Mouse (Mus musculus) limb, embryonic 13.5 days (tissue): ENCODE results near the gene Tmem87b. TPM values are rescaled to one million over a fixed set of nuclear protein-coding genes. Genes with fewer than 3 reads are reported as not detected.

ENCODE experiments used
- ATAC-seq: fragments of 200-750 bp; cut with Nextera tagmentation; 2 replicates; pipeline ENCODE4 v1.8.0; 2017; ENCODE audit warnings: low read depth, moderate number of reproducible peaks, moderate TSS enrichment; ENCODE audit not compliant: low FRiP score
- H3K27ac ChIP-seq: fragments of 300-500 bp; sonication (generic); 2 replicates; pipeline ENCODE4 v1.5.1; 2015; ENCODE audit warnings: inconsistent platforms, mild to moderate bottlenecking, moderate library complexity
- H3K27me3 ChIP-seq: fragments of 300-500 bp; sonication (generic); 2 replicates; pipeline ENCODE4 v1.6.1; 2015; ENCODE audit warnings: mild to moderate bottlenecking, inconsistent platforms
- H3K36me3 ChIP-seq: fragments of 300-500 bp; sonication (generic); 2 replicates; pipeline ENCODE4 v1.6.1; 2015; ENCODE audit warnings: inconsistent platforms, mild to moderate bottlenecking, moderate library complexity
- H3K4me1 ChIP-seq: fragments of 300-500 bp; sonication (generic); 2 replicates; pipeline ENCODE4 v1.6.1; 2015; ENCODE audit warnings: inconsistent platforms
- H3K4me2 ChIP-seq: fragments of 300-500 bp; sonication (generic); replicated peaks from 2 replicates; pipeline ENCODE4 v1.6.1; 2015; ENCODE audit warnings: inconsistent platforms, mild to moderate bottlenecking, moderate library complexity
- H3K4me3 ChIP-seq: fragments of 300-500 bp; sonication (generic); 2 replicates; pipeline ENCODE4 v1.5.1; 2015; ENCODE audit warnings: moderate library complexity, mild to moderate bottlenecking, inconsistent platforms
- H3K9ac ChIP-seq: fragments of 300-500 bp; sonication (generic); 2 replicates; pipeline ENCODE4 v1.6.1; 2015; ENCODE audit warnings: mild to moderate bottlenecking, inconsistent platforms
- H3K9me3 ChIP-seq: fragments of 300-500 bp; sonication (generic); 2 replicates; pipeline ENCODE4 v1.6.1; 2016; ENCODE audit warnings: inconsistent platforms
- WGBS: fragments of 180-500 bp; shearing (Covaris S2); methylation state at CpG from one replicate; pipeline ENCODE4 v1.1.7; 2015; 5-methylcytosine and 5-hydroxymethylcytosine counted together
- polyA plus RNA-seq: library from polyadenylated mRNA; unstranded; fragments of >200 nt; fragmentation: Nextera tagmentation; extraction: Ambion mirVana; gene quantifications from 2 replicates; pipeline ENCODE4 v1.2.1, GENCODE M21; 2015

Gene Tmem87b
- 31.3 and 33.8 TPM in 2 replicates for polyA plus RNA-seq

DNA sequence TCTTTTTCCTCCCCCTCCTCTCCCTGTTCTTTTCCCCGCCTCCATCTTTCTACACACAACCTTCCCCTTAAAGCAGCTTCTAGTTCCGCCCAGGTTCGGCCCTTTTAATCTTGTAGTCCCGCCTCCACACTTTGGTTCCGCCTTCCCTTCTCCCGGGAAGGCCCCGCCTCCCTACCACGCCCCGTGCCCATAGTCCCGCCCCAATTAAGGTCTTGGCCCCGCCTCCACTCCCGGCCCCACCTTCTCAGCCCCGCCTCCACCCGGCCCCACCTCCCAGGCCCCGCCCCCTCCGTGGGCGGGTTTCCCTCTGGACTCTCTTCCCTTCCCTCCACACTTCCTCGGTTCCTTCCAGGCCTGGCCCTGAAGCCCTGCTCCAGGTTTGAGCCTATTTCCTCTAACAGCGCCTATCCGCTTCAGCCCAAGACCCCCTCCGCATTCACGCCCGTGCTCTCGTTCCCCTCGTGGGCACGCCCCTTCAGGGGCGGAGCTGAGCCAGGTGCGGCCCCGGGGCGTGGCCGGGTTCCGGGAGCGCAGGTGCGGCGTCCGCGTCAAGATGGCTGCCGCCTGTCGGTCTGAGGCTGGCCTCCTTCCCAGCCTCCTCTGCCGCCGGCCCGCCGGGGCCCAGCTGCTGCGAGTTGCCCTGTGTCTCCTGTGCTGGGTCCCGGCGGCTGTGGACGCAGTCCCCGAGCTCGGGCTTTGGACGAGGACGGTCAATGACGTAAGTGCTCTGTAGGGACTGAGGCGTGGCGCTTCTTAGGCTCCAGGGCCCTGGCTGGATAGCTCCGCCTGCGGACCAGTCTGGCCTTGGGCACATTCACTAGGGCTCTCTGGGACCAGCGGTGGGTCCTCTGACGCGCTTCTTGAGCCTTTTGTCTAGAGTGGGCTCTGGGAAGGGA, at the start of gene Tmem87b:
TSS of gene Tmem87b (plus strand) at position 333 of the 896 bp plus-strand sequence.
- Histone ChIP-seq H3K27ac (peak within 1 kb of the TSS; percentile 88), H3K9ac (peak within 1 kb of the TSS; percentile 82), H3K9me3 (no peaks in the 10 kb centered on the region), H3K36me3 (no peaks in the 10 kb centered on the region), H3K27me3 (no peaks in the 10 kb centered on the region), H3K4me2 (peak within 1 kb of the TSS; percentile 85), H3K4me3 (peak within 1 kb of the TSS; percentile 76), H3K4me1 (peaks cover 19% of the 10 kb centered on the region)
- ATAC-seq, result peak; percentile 92
- WGBS, result under 1% methylated on average over 59 of the region's 59 CpGs

DNA sequence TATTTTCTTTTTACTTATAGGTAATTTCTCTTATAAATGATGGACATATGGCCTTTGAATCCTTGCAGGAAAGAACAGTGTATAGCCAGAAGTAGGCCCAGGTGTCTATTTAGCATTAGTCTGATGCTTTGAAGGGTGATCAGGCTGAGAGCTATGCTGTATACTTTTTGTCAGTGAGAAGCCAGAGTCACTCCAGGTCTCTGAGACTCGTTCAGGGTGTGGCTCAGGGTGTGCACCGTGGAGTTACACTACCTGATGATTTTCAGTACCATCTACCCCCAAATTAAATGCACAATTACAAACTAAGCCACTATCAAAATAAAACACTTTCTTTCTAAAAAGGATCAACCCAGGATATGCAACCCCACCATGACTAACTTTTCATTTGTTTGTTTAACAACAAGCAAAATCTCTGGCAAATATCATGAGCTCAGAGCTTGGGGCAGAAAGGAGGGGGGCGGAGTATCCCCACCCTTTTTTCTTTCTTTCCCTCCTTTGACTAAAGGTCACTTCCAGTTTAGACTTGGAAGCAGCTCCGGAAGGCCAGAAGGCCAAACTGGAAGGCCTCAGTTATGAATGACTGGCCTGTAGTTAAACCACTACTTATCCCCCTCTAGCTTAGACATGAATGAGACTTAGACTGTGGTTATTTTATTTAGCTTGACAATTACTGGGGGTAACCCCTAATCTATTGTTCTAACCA, 49.2 kb upstream of the Tmem87b start:
- ATAC-seq, result no peak
- Histone ChIP-seq H3K27ac (no peak overlapping the region), H3K36me3 (peaks cover 62% of the 10 kb centered on the region), H3K9me3 (no peaks in the 10 kb centered on the region), H3K27me3 (no peaks in the 10 kb centered on the region), H3K4me3 (no peak overlapping the region), H3K4me1 (no peaks in the 10 kb centered on the region), H3K4me2 (no peak overlapping the region), H3K9ac (no peak overlapping the region)
- 76% methylated on average over 4 of the region's 4 CpGs for WGBS

DNA sequence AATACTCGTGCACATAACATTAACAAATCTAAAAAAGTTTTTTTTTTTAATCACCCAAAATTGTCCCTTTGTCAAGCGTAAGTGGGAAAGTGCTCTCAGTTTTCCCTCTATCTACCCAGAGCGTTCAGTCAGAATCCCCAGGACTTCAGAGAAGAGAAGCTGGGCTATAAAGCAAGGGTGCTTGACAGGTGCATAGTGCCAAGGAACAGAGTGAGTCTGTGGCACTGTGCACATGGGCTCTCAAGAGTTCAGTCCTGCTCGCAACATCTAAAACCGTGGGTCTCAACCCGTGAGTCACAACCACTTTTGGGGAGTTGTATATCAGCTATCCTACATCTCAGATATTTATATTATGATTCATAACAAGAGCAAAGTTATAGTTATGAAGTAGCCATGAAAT, 47.4 kb upstream of the Tmem87b start:
- peaks cover 58% of the 10 kb centered on the region for H3K36me3 ChIP-seq
- 92% methylated on average over 6 of the region's 6 CpGs for WGBS

DNA sequence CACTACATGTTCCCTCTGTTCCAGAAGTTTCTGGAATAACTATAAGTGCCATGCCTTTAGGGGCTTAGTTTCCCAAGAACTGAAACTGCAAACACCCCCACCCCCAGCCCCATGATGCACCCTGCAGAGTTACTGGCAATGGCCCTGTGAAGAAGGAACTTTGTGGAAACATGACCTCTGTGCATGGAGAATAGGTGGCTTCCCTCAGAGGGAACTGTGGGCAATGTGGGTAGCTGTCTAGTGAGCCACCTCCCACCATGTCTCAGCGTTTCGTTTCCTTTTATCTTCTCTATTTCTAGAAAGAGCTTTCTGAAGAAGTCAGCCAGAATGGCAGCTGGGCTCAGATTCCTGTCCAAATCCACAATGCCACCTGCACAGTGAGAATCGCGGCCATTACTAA, 46.9 kb upstream of the Tmem87b start:
- H3K4me2 ChIP-seq, result no peak overlapping the region
- H3K27ac ChIP-seq, result no peak overlapping the region
- no peaks in the 10 kb centered on the region for H3K9me3 ChIP-seq
- peaks cover 59% of the 10 kb centered on the region for H3K36me3 ChIP-seq
- H3K9ac ChIP-seq, result no peak overlapping the region
- no peaks in the 10 kb centered on the region for H3K4me1 ChIP-seq
- no peak overlapping the region for H3K4me3 ChIP-seq
- H3K27me3 ChIP-seq, result no peaks in the 10 kb centered on the region
- WGBS, result 88% methylated on average over 4 of the region's 4 CpGs
- ATAC-seq, result no peak

More for the DNA sequence above, 47.4 kb upstream of the Tmem87b start:
- Histone ChIP-seq H3K4me2 (no peak overlapping the region), H3K27me3 (no peaks in the 10 kb centered on the region), H3K9me3 (no peaks in the 10 kb centered on the region), H3K4me3 (no peak overlapping the region), H3K4me1 (no peaks in the 10 kb centered on the region), H3K9ac (no peak overlapping the region), H3K27ac (no peak overlapping the region)
- no peak for ATAC-seq

DNA sequence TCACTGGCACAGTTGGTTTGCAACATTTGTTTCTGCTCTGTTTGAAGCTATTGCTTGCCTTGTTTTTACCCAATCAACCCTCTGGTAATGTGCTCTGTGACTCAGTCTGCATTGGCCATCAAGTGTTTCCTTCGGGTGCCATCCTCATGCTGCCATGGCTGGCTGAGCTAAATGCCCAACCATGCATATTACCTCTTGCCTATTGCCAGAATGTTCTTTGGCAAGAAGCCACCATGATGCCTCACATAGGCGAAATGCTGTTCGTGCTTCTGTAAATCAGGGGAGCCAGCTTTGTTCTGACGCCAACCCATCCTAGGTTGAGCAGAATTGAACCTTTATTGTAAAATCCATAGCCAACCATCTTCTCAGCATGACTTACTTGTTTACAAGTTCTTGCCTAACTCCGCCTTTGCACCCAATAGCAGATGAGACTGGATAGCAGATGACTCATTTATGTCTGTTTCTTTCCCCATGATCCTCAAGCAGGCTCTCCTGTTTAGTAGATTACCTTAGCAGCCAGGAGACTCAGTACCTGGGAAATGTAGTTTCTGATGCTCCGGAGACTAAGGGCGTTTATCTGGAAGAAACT, 46.1 kb upstream of the Tmem87b start:
- 93% methylated on average over 7 of the region's 7 CpGs for WGBS
- Histone ChIP-seq H3K4me2 (no peak overlapping the region), H3K36me3 (peaks cover 59% of the 10 kb centered on the region), H3K27ac (no peak overlapping the region), H3K27me3 (no peaks in the 10 kb centered on the region), H3K9ac (no peak overlapping the region), H3K4me1 (no peaks in the 10 kb centered on the region), H3K9me3 (no peaks in the 10 kb centered on the region), H3K4me3 (no peak overlapping the region)
- no peak for ATAC-seq

DNA sequence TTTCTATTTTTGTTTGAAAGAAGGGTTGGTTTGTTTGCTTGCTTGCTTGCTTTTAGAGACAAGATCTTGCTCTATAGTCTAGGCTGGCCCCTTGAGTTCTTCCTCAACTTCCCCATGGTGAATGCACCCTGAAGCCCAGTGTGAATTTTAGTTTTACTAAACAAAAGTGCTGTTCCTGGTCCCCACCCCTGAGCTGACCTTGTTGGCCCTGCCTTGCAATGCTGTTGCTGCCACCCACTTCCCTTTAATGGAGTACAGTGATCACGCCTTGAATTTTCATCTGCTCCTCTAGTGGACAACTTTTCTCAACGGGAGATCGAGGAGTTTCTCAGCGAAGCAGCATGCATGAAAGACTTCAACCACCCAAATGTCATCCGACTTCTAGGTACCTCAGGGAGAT, 35.7 kb upstream of the Tmem87b start:
- Histone ChIP-seq H3K4me2 (no peak overlapping the region), H3K36me3 (peaks cover 64% of the 10 kb centered on the region), H3K4me3 (no peak overlapping the region), H3K9me3 (no peaks in the 10 kb centered on the region), H3K4me1 (0 out of 2 replicates have a peak, but pooled peaks cover 2% of the 10 kb centered on the region), H3K27me3 (no peaks in the 10 kb centered on the region), H3K27ac (no peak overlapping the region), H3K9ac (no peak overlapping the region)
- WGBS, result 94% methylated on average over 5 of the region's 5 CpGs
- no peak for ATAC-seq

DNA sequence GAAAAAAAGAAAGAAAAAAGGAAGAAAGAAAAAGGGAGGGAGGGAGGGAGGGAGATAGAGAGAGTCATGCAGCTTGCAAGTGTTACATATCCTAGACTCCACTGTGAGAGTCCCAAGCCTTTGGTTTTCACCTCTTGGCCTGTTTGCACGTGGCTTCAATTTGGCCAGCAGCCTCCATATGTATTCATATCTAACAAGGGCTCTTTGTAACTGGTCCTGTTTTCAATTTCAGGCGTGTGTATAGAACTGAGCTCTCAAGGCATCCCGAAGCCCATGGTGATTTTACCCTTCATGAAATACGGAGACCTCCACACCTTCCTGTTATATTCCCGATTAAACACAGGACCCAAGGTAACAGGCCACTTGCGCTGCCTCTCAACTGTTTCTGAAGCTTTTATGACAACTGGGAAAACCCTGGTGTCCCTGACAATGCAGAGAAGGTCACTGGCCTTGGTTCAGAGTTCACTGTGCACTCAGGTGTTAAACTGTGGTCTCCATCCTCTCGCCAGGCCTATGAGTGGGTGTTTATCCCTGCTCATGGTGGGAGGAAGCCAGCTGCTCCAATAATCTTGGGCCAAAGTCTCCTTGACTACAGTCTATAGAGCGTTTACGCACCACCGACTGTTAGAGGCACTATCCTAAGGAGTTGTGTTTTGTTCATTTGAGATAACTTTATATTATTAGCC, 34.1 kb upstream of the Tmem87b start:
- no peak overlapping the region for H3K9ac ChIP-seq
- ATAC-seq, result no peak
- WGBS, result 60% methylated on average over 10 of the region's 10 CpGs
- H3K36me3 ChIP-seq, result peaks cover 68% of the 10 kb centered on the region
- H3K4me2 ChIP-seq, result no peak overlapping the region
- no peak overlapping the region for H3K4me3 ChIP-seq
- no peaks in the 10 kb centered on the region for H3K9me3 ChIP-seq
- H3K4me1 ChIP-seq, result 0 out of 2 replicates have a peak, but pooled peaks cover 2% of the 10 kb centered on the region
- H3K27ac ChIP-seq, result peak overlapping the region; percentile 44; the same call in 1 of the 2 replicates
- H3K27me3 ChIP-seq, result no peaks in the 10 kb centered on the region

DNA sequence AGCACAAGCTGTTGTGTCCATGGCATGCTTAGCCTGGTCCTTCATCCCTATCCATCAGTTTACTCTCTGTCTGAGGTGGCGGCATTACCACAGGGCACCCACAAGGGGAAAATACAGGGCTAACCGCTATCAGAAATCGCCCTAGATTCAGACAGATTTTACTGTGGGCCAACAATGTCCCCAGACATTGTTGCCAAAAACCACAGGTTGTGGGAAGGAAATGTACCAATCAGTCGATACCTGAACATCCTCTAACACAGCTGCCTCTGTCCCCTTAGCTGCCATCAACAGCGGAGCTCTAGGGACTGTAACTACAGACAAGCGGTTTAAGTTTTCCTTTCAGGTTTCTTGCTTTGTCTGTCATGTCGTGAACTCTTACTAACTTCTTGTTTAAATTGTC, 33.1 kb upstream of the Tmem87b start:
- Histone ChIP-seq H3K36me3 (peaks cover 67% of the 10 kb centered on the region), H3K27ac (no peak overlapping the region; the same call in 1 of the 2 replicates), H3K9ac (no peak overlapping the region), H3K4me1 (0 out of 2 replicates have a peak, but pooled peaks cover 2% of the 10 kb centered on the region), H3K27me3 (no peaks in the 10 kb centered on the region), H3K4me2 (no peak overlapping the region), H3K4me3 (no peak overlapping the region), H3K9me3 (no peaks in the 10 kb centered on the region)
- 90% methylated on average over 7 of the region's 7 CpGs for WGBS
- no peak for ATAC-seq

DNA sequence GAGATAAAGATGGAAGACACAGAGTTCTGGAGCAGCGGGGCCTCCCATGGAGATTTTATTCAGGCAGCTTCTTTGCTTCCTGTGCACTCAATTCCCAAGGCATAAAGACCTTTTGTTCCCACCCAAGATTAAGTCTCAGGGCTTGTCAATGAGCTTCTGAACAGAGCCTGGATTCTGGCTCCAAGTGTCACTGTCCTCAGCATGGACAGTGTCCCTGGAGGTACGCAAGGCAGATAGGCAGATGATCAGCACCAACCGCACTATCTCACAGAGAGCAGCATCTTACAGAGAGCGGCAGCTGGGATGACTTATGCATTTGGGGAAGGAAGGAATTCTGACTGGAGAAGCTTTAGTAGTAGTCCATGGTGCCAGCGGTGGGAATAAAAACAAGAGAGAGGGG, 31.6 kb upstream of the Tmem87b start:
- H3K4me2 ChIP-seq, result no peak overlapping the region
- H3K9ac ChIP-seq, result no peak overlapping the region
- H3K4me3 ChIP-seq, result no peak overlapping the region
- no peak for ATAC-seq
- H3K27ac ChIP-seq, result no peak overlapping the region
- peaks cover 71% of the 10 kb centered on the region for H3K36me3 ChIP-seq
- H3K4me1 ChIP-seq, result 0 out of 2 replicates have a peak, but pooled peaks cover 2% of the 10 kb centered on the region
- no peaks in the 10 kb centered on the region for H3K27me3 ChIP-seq
- H3K9me3 ChIP-seq, result no peaks in the 10 kb centered on the region
- 88% methylated on average over 5 of the region's 5 CpGs for WGBS

DNA sequence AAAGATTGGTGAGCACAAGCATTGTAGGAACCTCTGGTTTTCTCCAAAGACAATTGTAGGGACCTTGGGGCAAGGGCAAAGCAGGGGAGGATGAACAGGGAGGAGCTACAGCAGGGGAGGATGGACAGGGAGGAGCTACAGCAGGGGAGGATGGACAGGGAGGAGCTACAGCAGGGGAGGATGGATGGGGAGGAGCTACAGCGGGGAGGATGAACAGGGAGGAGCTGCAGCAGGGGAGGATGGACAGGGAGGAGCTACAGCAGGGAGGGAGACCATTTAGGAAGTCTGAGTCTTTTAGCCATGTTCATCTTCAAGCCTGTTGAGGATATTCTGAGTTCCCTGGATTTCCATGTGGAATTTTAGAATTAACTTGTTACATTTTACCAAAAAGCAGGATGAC, 31.1 kb upstream of the Tmem87b start:
- H3K36me3 ChIP-seq, result peaks cover 74% of the 10 kb centered on the region
- H3K4me1 ChIP-seq, result 0 out of 2 replicates have a peak, but pooled peaks cover 2% of the 10 kb centered on the region
- no peak for ATAC-seq
- H3K4me2 ChIP-seq, result no peak overlapping the region
- 83% methylated on average over 1 of the region's 1 CpGs for WGBS
- no peak overlapping the region for H3K9ac ChIP-seq
- no peak overlapping the region for H3K4me3 ChIP-seq
- no peaks in the 10 kb centered on the region for H3K9me3 ChIP-seq
- no peak overlapping the region for H3K27ac ChIP-seq
- no peaks in the 10 kb centered on the region for H3K27me3 ChIP-seq

DNA sequence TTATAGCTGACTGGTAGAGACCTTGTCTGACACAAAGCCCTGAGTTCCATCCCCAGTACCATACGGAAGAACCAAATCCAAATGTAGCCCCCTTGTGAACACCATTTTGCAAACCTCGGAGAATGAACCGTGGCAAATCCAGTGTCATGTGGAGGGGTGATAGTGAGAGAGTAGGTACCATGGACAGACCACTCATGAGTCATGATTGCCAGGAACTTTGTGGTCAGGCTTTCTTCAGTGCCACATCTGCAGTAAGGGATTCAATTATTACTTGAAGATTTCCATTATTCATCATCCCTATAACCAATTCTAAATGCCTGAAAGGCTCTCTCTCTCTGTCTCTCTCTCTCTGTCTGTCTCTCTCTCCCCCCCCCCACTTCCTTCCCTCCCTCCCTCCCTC, 30.1 kb upstream of the Tmem87b start:
- Histone ChIP-seq H3K9ac (no peak overlapping the region), H3K4me2 (no peak overlapping the region), H3K9me3 (no peaks in the 10 kb centered on the region), H3K4me3 (no peak overlapping the region), H3K27ac (no peak overlapping the region), H3K4me1 (0 out of 2 replicates have a peak, but pooled peaks cover 2% of the 10 kb centered on the region), H3K27me3 (no peaks in the 10 kb centered on the region), H3K36me3 (peaks cover 75% of the 10 kb centered on the region)
- ATAC-seq, result no peak
- WGBS, result 87% methylated on average over 3 of the region's 3 CpGs
